Mouse (Mus musculus) neural tube, embryonic 13.5 days (tissue): Measurements from ENCODE around the gene Unc5a. TPM values are rescaled to one million over a fixed set of nuclear protein-coding genes. Genes with fewer than 3 reads are reported as not detected.

Experiments
- ATAC-seq: fragments of 200-750 bp; cut with Nextera tagmentation; 2 replicates; pipeline ENCODE4 v1.8.0; 2017; ENCODE audit warnings: low read depth, mild to moderate bottlenecking, moderate TSS enrichment, moderate library complexity
- H3K27ac ChIP-seq: fragments of 300-500 bp; sonication (generic); replicated peaks from 2 replicates; pipeline ENCODE4 v1.5.1; 2015; ENCODE audit warnings: moderate library complexity, mild to moderate bottlenecking, inconsistent platforms
- H3K27me3 ChIP-seq: fragments of 300-500 bp; sonication (generic); 2 replicates; pipeline ENCODE4 v1.6.1; 2015; ENCODE audit warnings: mild to moderate bottlenecking, inconsistent platforms
- H3K36me3 ChIP-seq: fragments of 300-500 bp; sonication (generic); 2 replicates; pipeline ENCODE4 v1.6.1; 2015; ENCODE audit warnings: mild to moderate bottlenecking, inconsistent platforms
- H3K4me1 ChIP-seq: fragments of 300-500 bp; sonication (generic); replicated peaks from 2 replicates; pipeline ENCODE4 v1.6.1; 2015; ENCODE audit warnings: inconsistent platforms
- H3K4me2 ChIP-seq: fragments of 300-500 bp; sonication (generic); 2 replicates; pipeline ENCODE4 v1.6.1; 2015; ENCODE audit warnings: inconsistent platforms, mild to moderate bottlenecking, moderate library complexity
- H3K4me3 ChIP-seq: fragments of 300-500 bp; sonication (generic); 2 replicates; pipeline ENCODE4 v1.5.1; 2015; ENCODE audit warnings: mild to moderate bottlenecking, inconsistent platforms
- H3K9ac ChIP-seq: fragments of 300-500 bp; sonication (generic); 2 replicates; pipeline ENCODE4 v1.6.1; 2015; ENCODE audit warnings: moderate library complexity, mild to moderate bottlenecking, inconsistent platforms
- H3K9me3 ChIP-seq: fragments of 300-500 bp; sonication (generic); 2 replicates; pipeline ENCODE4 v1.6.1; 2016; ENCODE audit warnings: inconsistent platforms
- WGBS: fragments of 180-500 bp; shearing (Covaris S2); methylation state at CpG from one replicate; pipeline ENCODE4 v1.1.7; 2015; 5-methylcytosine and 5-hydroxymethylcytosine counted together
- polyA plus RNA-seq: library from polyadenylated mRNA; unstranded; fragments of >200 nt; fragmentation: Nextera tagmentation; extraction: Ambion mirVana; gene quantifications from 2 replicates; pipeline ENCODE4 v1.2.1, GENCODE M21; 2015

The Unc5a gene
- polyA plus RNA-seq, 1 experiment from 2014 or later: 9.0 TPM

- WGBS: 26% methylated on average over 4 of the region's 4 CpGs
- no peak overlapping the region for H3K9ac ChIP-seq
- peaks cover 8% of the 10 kb centered on the region for H3K36me3 ChIP-seq
- no peaks in the 10 kb centered on the region for H3K27me3 ChIP-seq
- no peak overlapping the region for H3K27ac ChIP-seq
- ATAC-seq: no peak
- H3K4me3 ChIP-seq: no peak overlapping the region
- no peaks in the 10 kb centered on the region for H3K9me3 ChIP-seq
- H3K4me2 ChIP-seq: no peak overlapping the region
- peaks cover 4% of the 10 kb centered on the region; the same call in 1 of the 2 replicates for H3K4me1 ChIP-seq
These were observed 73.0 kb downstream of the Unc5a start for GRCm38 (mm10) chr13:55022256-55022655.

GRCm38 (mm10) chr13:55022715-55023114 lies 73.5 kb downstream of the Unc5a start:
- peaks cover 4% of the 10 kb centered on the region; the same call in 1 of the 2 replicates for H3K4me1 ChIP-seq
- no peak overlapping the region for H3K9ac ChIP-seq
- H3K9me3 ChIP-seq: no peaks in the 10 kb centered on the region
- H3K4me3 ChIP-seq: no peak overlapping the region
- H3K4me2 ChIP-seq: no peak overlapping the region
- H3K27ac ChIP-seq: no peak overlapping the region
- WGBS: 78% methylated on average over 9 of the region's 9 CpGs
- H3K36me3 ChIP-seq: peaks cover 10% of the 10 kb centered on the region
- no peak for ATAC-seq
- H3K27me3 ChIP-seq: no peaks in the 10 kb centered on the region

- 90% methylated on average over 2 of the region's 2 CpGs for WGBS
- Histone ChIP-seq H3K27me3 (no peaks in the 10 kb centered on the region), H3K9ac (no peak overlapping the region), H3K4me3 (no peak overlapping the region), H3K4me1 (no peaks in the 10 kb centered on the region), H3K27ac (no peak overlapping the region), H3K4me2 (no peak overlapping the region), H3K36me3 (peaks cover 21% of the 10 kb centered on the region), H3K9me3 (no peaks in the 10 kb centered on the region)
- no peak for ATAC-seq
These were observed 75.0 kb downstream of the Unc5a start for GRCm38 (mm10) chr13:55024215-55024614.

- Histone ChIP-seq H3K4me2 (no peak overlapping the region), H3K4me3 (no peak overlapping the region), H3K9ac (no peak overlapping the region), H3K36me3 (peaks cover 9% of the 10 kb centered on the region), H3K4me1 (no peaks in the 10 kb centered on the region), H3K9me3 (no peaks in the 10 kb centered on the region), H3K27me3 (no peaks in the 10 kb centered on the region), H3K27ac (no peak overlapping the region)
- 95% methylated on average over 2 of the region's 2 CpGs for WGBS
- no peak for ATAC-seq
These were observed 90.8 kb downstream of the Unc5a start for GRCm38 (mm10) chr13:55040016-55040415.

GRCm38 (mm10) chr13:55047706-55048105 lies 98.5 kb downstream of the Unc5a start:
- no peak overlapping the region for H3K27ac ChIP-seq
- no peak for ATAC-seq
- H3K9ac ChIP-seq: no peak overlapping the region
- H3K4me3 ChIP-seq: no peak overlapping the region
- peaks cover 8% of the 10 kb centered on the region for H3K36me3 ChIP-seq
- 50% methylated on average over 3 of the region's 3 CpGs for WGBS
- peaks cover 10% of the 10 kb centered on the region for H3K4me1 ChIP-seq
- no peaks in the 10 kb centered on the region for H3K27me3 ChIP-seq
- H3K9me3 ChIP-seq: no peaks in the 10 kb centered on the region
- H3K4me2 ChIP-seq: no peak overlapping the region

Other genes starting within 250 kb of the Unc5a start
- gene Cdhr2, start 247.9 kb upstream of the Unc5a start, polyA plus RNA-seq: 0.06 and 0.07 TPM in 2 replicates
- gene Gprin1, start 199.5 kb upstream of the Unc5a start, polyA plus RNA-seq: 12.2 and 17.5 TPM in 2 replicates
- 21.1 and 21.6 TPM in 2 replicates for gene Sncb, start 182.8 kb upstream of the Unc5a start, polyA plus RNA-seq
- gene Eif4e1b, start 165.4 kb upstream of the Unc5a start, polyA plus RNA-seq: not detected in 2 replicates
- gene Tspan17, start 160.0 kb upstream of the Unc5a start, polyA plus RNA-seq: 69.2 and 80.8 TPM in 2 replicates
- gene Hk3, start 72.0 kb downstream of the Unc5a start, polyA plus RNA-seq: 0.63 and 1.1 TPM in 2 replicates
- 17.1 and 19.8 TPM in 2 replicates for gene Uimc1, start 150.9 kb downstream of the Unc5a start, polyA plus RNA-seq
- 23.5 and 25.3 TPM in 2 replicates for gene Zfp346, start 155.9 kb downstream of the Unc5a start, polyA plus RNA-seq
- gene Gm17617, start 184.1 kb downstream of the Unc5a start, polyA plus RNA-seq: not detected in 2 replicates
- 1.1 and 1.9 TPM in 2 replicates for gene Fgfr4, start 203.2 kb downstream of the Unc5a start, polyA plus RNA-seq